Mouse (Mus musculus): ENCODE results near the gene Wbp1.

DNA sequence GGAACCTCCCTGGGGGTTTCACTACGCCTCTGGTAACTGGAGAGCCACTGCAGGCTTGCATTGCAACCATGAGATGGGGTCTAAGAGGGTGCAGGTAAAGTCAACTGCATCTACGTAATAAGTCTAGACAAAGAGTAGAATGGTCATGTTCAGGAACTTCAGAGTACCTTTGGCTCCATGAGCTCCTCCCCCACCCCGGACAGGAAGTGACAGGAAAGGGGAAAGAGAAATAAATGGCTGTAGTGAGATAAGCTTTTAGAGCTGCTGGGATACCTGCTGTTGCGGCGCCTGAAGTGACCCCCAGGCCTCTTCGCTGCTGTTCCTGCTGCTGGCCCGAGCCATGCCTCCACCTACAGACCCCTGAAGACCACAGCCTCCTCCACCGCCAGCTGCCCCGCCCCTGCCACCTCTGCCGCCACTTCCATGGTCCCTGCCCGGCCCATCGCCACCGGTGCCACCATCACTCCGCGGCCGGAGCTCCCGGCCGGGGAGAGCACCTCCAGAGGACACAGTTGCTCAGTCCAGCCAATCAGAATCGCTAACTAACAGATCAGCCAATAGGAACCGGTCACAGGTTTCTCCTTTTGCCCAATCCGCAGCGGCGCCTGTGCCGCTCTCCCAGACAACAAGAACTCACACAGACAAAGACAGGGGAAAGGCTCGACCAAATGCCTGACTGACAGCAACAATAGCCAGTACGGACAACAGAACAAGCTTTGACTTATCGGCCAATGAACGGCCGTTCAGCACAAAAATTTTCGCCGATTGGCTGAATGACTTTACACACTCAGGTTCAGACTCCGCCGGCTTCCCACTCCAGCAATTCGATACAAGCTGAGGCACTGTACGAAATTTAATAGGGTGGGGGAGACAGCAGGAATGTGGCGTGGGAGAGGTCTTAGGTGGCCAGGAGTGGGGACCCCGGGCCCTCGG is at the start of gene Wbp1:
- TF ChIP-seq CTCF (IDR thresholded peaks at IDR 0.05; ENCODE audit: control insufficient read depth, insufficient read depth, insufficient read length) (no peak), MYOG (IDR thresholded peaks at IDR 0.05; ENCODE audit: control insufficient read depth, extremely low read depth, insufficient read length) (no peak), MAX (IDR thresholded peaks at IDR 0.05) (peak; percentile 8), USF1 (IDR thresholded peaks at IDR 0.05; ENCODE audit: low read depth) (peak; percentile 4)
